Mouse (Mus musculus) lung, postnatal 0 days (tissue): ENCODE measurements around the gene Sft2d1.

Experiments
- CTCF ChIP-seq: IDR thresholded peaks from 2 replicates; pipeline ENCODE4 v1.5.1; 2016; ENCODE audit warnings: antibody characterized with exemption, mild to moderate bottlenecking
- EP300 ChIP-seq: IDR thresholded peaks from 2 replicates; pipeline ENCODE4 v1.6.1; 2016; ENCODE audit warnings: antibody characterized with exemption, mild to moderate bottlenecking, control low read depth

- TF ChIP-seq CTCF: no peak
- TF ChIP-seq EP300: no peak
These were observed 31.8 kb downstream of the Sft2d1 start for GRCm38 (mm10) chr17:8342706-8343105.
